Mouse (Mus musculus) T-helper 2 cell (primary cell): ENCODE results near the gene Hace1.
"Not testable (repeated sequence)": the region's sequence is repeated elsewhere in the genome, so short reads cannot be mapped to it uniquely, and the experiment has no call there.

Experiments used
- in situ Hi-C: fragments of 300-600 bp; cut with MboI, MseI; formaldehyde crosslinking; loops from one replicate; pipeline ENCODE4 v1.15.1; 2025; ENCODE audit warnings: high pct_unique_total_duplicates

Hace1 gene

DNA sequence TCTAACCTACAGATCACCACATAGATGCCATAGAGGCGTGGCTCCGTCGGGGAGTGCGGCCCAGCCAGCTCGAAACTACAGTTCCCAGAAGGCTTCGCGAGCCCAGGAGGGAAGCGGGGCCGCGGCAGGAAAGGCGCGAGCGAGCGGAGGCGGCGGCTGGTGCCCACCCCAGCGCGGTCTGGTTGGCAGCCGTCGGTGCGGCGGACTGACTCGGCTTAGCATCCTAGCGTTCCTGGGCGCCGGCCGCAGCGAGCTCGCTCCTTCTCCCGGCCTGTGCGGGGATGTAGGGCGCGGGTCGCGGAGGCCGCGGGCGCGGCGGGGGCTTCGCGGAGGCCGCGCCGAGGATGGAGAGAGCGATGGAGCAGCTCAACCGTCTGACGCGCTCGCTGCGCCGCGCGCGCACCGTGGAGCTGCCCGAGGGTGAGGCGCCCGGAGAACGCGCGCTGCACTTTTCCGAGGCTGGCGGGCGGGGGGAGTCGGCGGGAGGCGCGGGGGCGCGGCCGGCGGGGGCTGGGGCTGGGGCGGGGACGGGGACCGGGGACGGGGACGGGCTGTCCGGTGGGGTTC lies at the start of gene Hace1:
Gene Hace1 (plus strand): TSS at position 99 of the 567 bp plus-strand sequence.
- in situ Hi-C loops: no loop called here

DNA sequence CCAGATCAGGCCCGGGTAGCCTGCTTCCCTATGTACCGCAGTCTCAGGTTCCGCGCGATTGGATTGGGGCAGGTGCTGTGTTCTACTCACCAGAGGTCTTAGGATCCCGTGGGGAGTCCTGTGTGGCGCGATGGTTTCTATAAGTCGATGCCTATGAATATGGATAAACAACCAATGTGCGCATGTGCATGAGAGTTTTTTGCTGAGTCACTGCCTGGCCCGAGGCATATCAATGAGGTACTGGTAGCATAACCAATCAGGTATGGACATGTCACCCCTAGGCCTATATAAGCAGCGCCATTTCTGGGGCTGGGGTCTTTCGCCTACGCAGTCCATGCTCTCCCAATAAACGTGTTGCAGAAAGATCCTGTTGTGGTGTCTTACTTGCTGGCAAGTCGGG lies 40.3 kb upstream of the Hace1 start:
- in situ Hi-C loops: not testable (repeated sequence)

GRCm38 (mm10) chr10:45542726-45543125 lies 34.9 kb upstream of the Hace1 start:
- in situ Hi-C loops: no loop called here

- in situ Hi-C loops: no loop called here
Observed at GRCm38 (mm10) chr10:45546799-45547198, 30.8 kb upstream of the Hace1 start.

DNA sequence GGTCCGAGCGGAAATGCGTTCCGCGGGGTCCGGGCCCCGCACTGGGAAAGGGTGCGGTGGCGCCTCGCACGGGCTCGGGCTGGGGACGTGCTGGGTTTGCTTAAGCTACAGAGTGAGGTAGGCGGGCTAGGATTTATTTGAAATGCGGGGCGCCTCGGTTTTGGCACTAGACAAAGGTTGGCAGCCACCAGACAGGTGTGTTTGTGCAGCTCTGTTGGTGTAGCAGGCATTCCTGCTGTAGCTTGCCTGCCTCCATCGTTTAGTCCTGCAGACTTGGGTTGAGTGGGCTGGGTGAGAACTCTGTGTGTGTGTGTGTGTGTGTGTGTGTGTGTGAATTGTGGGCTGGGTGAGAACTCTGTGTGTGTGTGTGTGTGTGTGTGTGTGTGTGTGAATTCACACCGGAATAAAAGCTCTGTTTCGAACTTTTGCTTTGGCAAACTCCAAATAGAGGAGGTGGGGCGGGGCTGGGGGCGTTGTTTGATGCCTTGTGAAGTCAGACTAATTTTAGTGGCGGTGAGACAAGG lies 731 bp downstream of the Hace1 start:
- in situ Hi-C loops: no loop called here

GRCm38 (mm10) chr10:45583310-45583709 lies 5.7 kb downstream of the Hace1 start:
- in situ Hi-C loops: no loop called here

DNA sequence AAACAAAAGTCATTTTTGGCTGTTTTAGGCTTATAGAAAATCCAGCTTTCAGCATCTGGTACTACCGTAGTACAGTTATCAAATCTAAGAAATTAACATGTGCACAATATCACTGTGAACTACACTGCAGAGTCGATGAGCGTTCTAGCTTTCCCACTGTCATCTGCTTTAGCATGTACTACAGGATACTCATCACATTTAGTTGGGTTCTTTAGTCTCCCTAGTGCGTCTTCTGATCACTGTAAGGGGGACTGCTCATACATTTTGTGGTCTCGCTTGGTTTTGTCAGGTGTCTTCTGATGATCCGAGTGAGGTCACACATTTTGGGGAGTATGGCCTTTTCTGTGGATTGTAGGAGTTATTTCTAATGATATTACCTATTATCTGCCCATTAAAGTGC lies 6.2 kb downstream of the Hace1 start:
- in situ Hi-C loops: no loop called here

DNA sequence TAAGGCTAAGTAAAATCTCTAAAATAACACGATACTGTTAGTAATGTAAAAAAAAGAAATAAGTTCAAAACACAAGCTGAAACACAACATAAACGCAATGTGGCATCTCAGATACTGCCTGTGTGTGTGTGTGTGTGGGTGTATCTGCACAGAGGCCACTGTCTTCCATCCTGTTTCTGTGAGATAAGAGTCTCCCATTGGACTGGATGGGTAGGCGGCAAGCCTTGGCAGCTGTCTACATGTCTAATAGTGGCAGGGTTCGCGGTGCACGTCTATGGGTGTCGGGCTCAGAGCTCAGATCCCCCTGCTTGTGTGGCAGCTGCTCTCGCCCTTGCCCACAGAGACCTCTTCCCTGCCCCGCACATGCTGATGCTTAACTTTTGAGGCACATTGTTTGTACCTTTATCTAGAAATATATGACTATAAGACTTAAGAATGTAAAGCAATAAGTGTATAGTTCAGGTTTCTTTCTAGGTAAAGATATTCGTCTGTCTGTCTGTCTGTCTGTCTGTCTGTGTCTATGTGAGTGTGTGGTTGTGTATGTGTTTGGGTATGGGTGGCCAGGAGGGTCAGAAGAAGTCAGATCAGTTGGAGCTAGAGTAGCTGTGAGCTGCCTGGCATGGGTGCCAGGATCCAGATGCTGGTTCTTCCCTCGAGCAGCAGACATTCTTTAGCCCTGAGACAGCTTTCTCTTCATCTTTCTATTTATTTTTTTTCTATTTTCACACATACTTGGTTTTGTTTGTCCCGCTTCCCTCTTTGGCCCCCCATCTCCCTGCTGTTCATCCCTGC lies 6.9 kb downstream of the Hace1 start:
- in situ Hi-C loops: no loop called here

DNA sequence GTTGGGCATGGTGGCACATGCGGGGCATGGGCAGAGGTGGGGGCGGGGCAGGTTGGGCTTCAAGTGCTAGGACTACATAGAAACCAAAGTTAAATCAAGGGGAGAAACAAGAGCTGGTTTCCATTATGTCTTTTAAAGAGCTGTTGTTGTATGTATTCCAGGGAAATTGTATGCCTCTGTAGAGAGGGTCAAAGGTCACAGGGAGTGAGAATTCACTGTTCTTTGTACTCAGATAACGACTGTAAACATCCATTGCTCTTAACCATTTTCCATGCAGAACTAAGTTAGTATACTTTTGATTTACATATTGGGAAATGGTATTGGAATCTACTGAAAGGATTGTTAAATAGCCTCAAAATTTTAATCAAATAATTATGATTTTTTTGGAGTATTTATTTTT lies 28.2 kb downstream of the Hace1 start:
- in situ Hi-C loops: no loop called here

GRCm38 (mm10) chr10:45610727-45611126 lies 33.1 kb downstream of the Hace1 start:
- in situ Hi-C loops: no loop called here

- in situ Hi-C loops: no loop called here
Observed at GRCm38 (mm10) chr10:45616012-45616411, 38.4 kb downstream of the Hace1 start.

- in situ Hi-C loops: no loop called here
Observed at GRCm38 (mm10) chr10:45619039-45619438, 41.4 kb downstream of the Hace1 start.

DNA sequence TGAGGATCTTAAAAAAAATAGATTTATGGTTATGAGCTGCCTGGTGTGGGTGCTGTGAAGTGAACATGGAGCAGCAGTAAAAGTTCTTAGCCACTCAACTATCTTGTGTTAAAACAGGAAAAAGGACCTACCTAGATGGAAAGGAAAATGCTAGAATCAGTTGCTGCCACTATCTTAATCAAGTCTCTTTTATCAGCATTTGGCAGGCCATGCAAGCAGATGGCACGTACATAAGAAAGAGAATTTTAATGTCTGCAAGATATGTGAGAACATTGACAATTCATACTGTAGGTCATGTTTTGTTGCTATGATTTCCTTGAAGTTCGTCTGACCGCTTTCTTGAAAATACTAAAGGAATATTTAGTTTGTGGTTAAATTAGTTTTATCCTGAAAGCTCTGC lies 54.4 kb downstream of the Hace1 start:
- in situ Hi-C loops: no loop called here

DNA sequence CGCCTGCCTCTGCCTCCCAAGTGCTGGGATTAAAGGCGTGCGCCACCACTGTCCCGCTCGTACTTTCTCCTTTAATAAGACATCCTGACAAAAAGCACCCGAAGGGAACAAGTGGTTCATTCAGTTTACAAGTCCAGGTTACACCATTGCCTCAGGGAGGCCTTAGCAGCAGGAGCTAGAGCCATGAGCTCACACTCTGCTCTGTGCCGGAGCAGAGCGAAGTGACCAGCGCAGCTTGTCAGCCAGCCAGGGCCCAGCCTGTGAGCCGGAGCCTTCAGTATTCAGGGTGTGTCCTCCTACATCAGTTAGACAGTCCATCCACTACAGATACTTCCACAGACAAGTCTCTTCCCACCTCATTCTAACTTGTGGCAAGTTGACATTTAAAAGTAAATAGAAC lies 55.0 kb downstream of the Hace1 start:
- in situ Hi-C loops: no loop called here

DNA sequence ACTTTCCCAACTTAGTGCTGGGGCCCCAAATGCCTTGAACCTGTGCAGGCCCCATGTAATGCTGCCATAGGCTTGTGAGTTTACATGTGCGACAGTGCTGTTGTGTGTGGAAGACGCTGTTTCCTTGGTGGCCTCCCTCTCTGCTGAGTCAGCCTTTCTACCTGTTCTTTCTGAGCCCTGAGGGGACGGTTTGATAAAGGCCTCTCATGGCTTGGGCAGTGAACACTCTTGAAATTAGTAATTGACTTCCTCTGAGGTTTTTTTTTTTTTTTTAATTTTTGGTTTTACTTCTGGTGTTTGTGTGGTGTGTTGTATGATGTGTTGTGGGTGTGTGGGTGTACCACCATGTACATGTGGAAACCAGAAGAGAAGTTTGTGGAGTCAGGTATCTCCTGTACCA lies 57.6 kb downstream of the Hace1 start:
- in situ Hi-C loops: no loop called here

DNA sequence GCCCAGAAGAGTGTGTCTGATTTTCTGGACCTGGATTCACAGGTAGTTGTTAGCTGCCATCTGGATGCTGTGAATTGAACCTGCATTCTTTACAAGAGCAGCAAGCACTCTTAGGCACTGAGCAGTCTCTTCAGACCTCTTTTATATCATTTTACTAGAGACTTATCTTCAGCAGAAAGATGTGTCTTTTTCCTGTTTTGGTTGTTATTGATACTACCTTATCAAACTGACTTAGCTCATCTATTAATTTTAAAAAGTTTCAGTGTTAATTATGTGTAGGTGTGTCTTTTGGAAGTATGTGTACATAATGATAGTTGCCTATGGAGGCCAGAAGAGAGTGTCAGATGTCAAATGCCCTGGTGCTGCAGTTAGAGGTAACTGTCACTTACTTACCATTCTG lies 62.1 kb downstream of the Hace1 start:
- in situ Hi-C loops: no loop called here

DNA sequence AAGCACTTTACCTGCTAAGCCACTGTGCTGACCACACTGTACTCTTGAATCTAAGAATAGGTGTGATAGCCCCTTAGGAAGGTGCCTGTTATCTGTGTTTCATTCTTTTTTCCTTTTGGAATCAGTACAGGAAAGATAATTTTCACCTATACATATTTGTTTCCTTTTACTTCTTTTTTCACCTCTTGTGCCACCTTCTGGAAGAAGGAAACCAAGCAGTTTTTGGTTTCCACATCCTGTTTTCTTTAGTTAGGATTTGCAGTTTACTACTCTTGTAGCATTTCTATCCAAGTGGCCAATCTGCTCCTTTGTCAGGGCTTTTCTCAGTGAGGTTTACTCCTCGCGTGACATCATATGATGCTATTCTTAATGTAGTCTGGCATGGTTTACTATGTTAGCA lies 76.4 kb downstream of the Hace1 start:
- in situ Hi-C loops: no loop called here

GRCm38 (mm10) chr10:45662015-45662414 lies 84.4 kb downstream of the Hace1 start:
- in situ Hi-C loops: no loop called here

- in situ Hi-C loops: no loop called here
Observed at GRCm38 (mm10) chr10:45668266-45668665, 90.6 kb downstream of the Hace1 start.

DNA sequence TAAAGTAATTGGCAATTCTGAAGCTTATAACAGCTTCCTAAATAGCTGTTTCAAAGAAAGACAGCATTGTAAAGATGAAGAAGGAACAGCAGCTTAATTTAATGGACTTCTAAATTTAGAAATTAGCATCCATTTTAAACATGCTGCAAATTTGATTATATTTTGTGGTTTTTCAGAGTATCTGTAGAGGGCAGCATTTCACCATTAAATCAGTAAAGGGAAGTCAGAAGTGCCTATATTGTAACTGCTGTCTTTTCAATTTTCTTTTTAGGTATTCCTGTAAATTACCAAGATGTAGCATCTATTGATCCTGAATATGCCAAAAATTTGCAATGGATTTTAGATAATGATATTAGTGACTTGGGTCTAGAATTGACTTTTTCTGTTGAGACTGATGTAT lies 99.2 kb downstream of the Hace1 start:
- in situ Hi-C loops: loop anchor here (10.0 kb wide), 1 partner anchor 118 kb away; no protein-coding TSS in a partner anchor

GRCm38 (mm10) chr10:45686191-45686590 lies 108.6 kb downstream of the Hace1 start:
- in situ Hi-C loops: no loop called here

GRCm38 (mm10) chr10:45694931-45695330 lies 117.3 kb downstream of the Hace1 start:
- in situ Hi-C loops: no loop called here

GRCm38 (mm10) chr10:45695522-45695921 lies 117.9 kb downstream of the Hace1 start:
- in situ Hi-C loops: no loop called here
